Mouse (Mus musculus): ENCODE measurements around the gene Vmn1r104.
"Not testable (repeated sequence)": the region's sequence is repeated elsewhere in the genome, so short reads cannot be mapped to it uniquely, and the experiment has no call there.

Gene Vmn1r104

GRCm38 (mm10) chr7:20533537-20533936 is at the start of gene Vmn1r104:
Vmn1r104 (plus strand) TSS chr7:20533837.
- not testable (repeated sequence) for DNase-seq

DNA sequence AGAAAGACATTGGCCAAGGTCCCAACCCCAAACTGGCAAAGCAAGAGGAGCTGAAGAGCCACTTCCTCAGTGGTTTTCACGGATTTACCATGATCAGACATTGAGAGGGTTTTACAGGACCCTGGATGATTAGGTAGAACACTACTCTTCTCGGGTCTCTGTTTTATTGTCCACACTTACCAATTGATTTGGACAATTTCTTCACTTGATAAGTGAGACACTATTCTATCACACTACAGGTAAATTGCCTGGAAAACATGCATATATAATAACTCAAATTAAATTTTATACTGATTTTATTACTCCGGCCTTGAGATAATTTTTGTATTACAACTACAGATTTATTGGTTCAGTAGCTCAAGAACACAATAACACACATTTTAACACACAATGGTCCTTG is 23.2 kb upstream of the Vmn1r104 start, which contains the start of gene Vmn1r103:
TSS of gene Vmn1r103 (minus strand) at position 101 of the 400 bp plus-strand sequence.
- not testable (repeated sequence) for DNase-seq

- not testable (repeated sequence) for DNase-seq
Observed at GRCm38 (mm10) chr7:20545657-20546056, 12.0 kb downstream of the Vmn1r104 start, which contains the start of gene Gm5726. Gm5726 (minus strand) TSS chr7:20545757.

DNA sequence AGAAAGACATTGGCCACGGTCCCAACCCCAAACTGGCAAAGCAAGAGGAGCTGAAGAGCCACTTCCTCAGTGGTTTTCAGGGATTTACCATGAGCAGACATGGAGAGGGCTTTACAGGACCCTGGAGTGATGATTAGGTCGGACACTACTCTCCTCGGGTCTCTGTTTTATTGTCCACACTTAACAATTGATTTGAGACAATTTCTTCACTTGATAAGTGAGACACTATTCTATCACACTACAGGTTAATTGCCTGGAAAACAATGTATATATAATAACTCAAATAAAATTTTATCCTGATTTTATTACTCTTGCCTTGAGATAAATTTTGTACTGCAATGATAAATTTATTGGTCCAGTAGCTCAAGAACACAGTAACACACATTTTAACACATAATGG is 42.5 kb downstream of the Vmn1r104 start, which contains the start of gene Gm4141:
TSS of gene Gm4141 (minus strand) at position 101 of the 400 bp plus-strand sequence.
- not testable (repeated sequence) for DNase-seq

All from cerebellum, adult 9-11 months (tissue).